Mouse (Mus musculus) forebrain, embryonic 15.5 days (tissue): ENCODE data around the gene Nav1. TPM values are rescaled to one million over a fixed set of nuclear protein-coding genes. Genes with fewer than 3 reads are reported as not detected.
A peak's percentile ranks its signal among the peaks of the same experiment; 100 is the strongest.

Experiments
- ATAC-seq: fragments of 200-750 bp; cut with Nextera tagmentation; replicated peaks from 2 replicates; pipeline ENCODE4 v1.8.0; 2017; ENCODE audit warnings: mild to moderate bottlenecking, moderate TSS enrichment, moderate library complexity
- H3K27ac ChIP-seq: fragments of 300-500 bp; sonication (generic); replicated peaks from 2 replicates; pipeline ENCODE4 v1.5.1; 2015; ENCODE audit warnings: mild to moderate bottlenecking, inconsistent platforms
- H3K27me3 ChIP-seq: fragments of 300-500 bp; sonication (generic); 2 replicates; pipeline ENCODE4 v1.6.1; 2015; ENCODE audit warnings: inconsistent platforms
- H3K36me3 ChIP-seq: fragments of 300-500 bp; sonication (generic); 2 replicates; pipeline ENCODE4 v1.6.1; 2015; ENCODE audit warnings: mild to moderate bottlenecking, inconsistent platforms
- H3K4me1 ChIP-seq: fragments of 300-500 bp; sonication (generic); 2 replicates; pipeline ENCODE4 v1.6.1; 2015; ENCODE audit warnings: inconsistent platforms
- H3K4me2 ChIP-seq: fragments of 300-500 bp; sonication (generic); replicated peaks from 2 replicates; pipeline ENCODE4 v1.6.1; 2015; ENCODE audit warnings: mild to moderate bottlenecking, inconsistent platforms
- H3K4me3 ChIP-seq: fragments of 300-500 bp; sonication (generic); 2 replicates; pipeline ENCODE4 v1.5.1; 2015; ENCODE audit warnings: mild to moderate bottlenecking, inconsistent platforms
- H3K9ac ChIP-seq: fragments of 300-500 bp; sonication (generic); replicated peaks from 2 replicates; pipeline ENCODE4 v1.6.1; 2015; ENCODE audit warnings: mild to moderate bottlenecking, inconsistent platforms
- H3K9me3 ChIP-seq: fragments of 300-500 bp; sonication (generic); 2 replicates; pipeline ENCODE4 v1.6.1; 2016; ENCODE audit warnings: inconsistent platforms
- WGBS: fragments of 180-500 bp; shearing (Covaris S2); methylation state at CpG from one replicate; pipeline ENCODE4 v1.1.7; 2015; ENCODE audit warnings: mixed read lengths; 5-methylcytosine and 5-hydroxymethylcytosine counted together
- polyA plus RNA-seq: library from polyadenylated mRNA; unstranded; fragments of >200 nt; fragmentation: Nextera tagmentation; extraction: Ambion mirVana; gene quantifications from 2 replicates; pipeline ENCODE4 v1.2.1, GENCODE M21; 2015

Gene Nav1
- polyA plus RNA-seq, 1 experiment from 2014 or later = 48.1 TPM

GRCm38 (mm10) chr1:135575393-135575792 lies 31.7 kb downstream of the Nav1 start:
- ATAC-seq = no peak
- H3K36me3 ChIP-seq = peaks cover 3% of the 10 kb centered on the region; the same call in 1 of the 2 replicates
- WGBS = 92% methylated on average over 1 of the region's 1 CpGs
- no peaks in the 10 kb centered on the region for H3K9me3 ChIP-seq
- H3K9ac ChIP-seq = no peak overlapping the region
- no peaks in the 10 kb centered on the region for H3K27me3 ChIP-seq
- no peak overlapping the region for H3K4me2 ChIP-seq
- no peak overlapping the region for H3K27ac ChIP-seq
- H3K4me3 ChIP-seq = no peak overlapping the region
- H3K4me1 ChIP-seq = peaks cover 64% of the 10 kb centered on the region

- Histone ChIP-seq H3K4me2 (no peak overlapping the region), H3K27me3 (no peaks in the 10 kb centered on the region), H3K36me3 (no peaks in the 10 kb centered on the region), H3K27ac (no peak overlapping the region), H3K9me3 (no peaks in the 10 kb centered on the region), H3K9ac (no peak overlapping the region), H3K4me1 (peaks cover 57% of the 10 kb centered on the region), H3K4me3 (no peak overlapping the region)
- ATAC-seq = no peak
- 88% methylated on average over 4 of the region's 4 CpGs for WGBS
These were observed 32.5 kb downstream of the Nav1 start for GRCm38 (mm10) chr1:135574451-135575208.

GRCm38 (mm10) chr1:135572139-135572892 lies 34.8 kb downstream of the Nav1 start:
- ATAC-seq = peak; percentile 70
- Histone ChIP-seq H3K27ac (peak overlapping the region; percentile 87), H3K4me2 (no peak overlapping the region), H3K27me3 (no peaks in the 10 kb centered on the region), H3K9ac (no peak overlapping the region), H3K4me3 (no peak overlapping the region), H3K9me3 (no peaks in the 10 kb centered on the region), H3K4me1 (peaks cover 47% of the 10 kb centered on the region), H3K36me3 (no peaks in the 10 kb centered on the region)
- 34% methylated on average over 4 of the region's 4 CpGs for WGBS

- Histone ChIP-seq H3K27ac (no peak overlapping the region), H3K4me1 (peaks cover 61% of the 10 kb centered on the region), H3K27me3 (no peaks in the 10 kb centered on the region), H3K9ac (no peak overlapping the region), H3K4me2 (no peak overlapping the region), H3K36me3 (no peaks in the 10 kb centered on the region), H3K9me3 (no peaks in the 10 kb centered on the region), H3K4me3 (no peak overlapping the region)
- no peak for ATAC-seq
- WGBS = 74% methylated on average over 8 of the region's 8 CpGs
These were observed 39.0 kb downstream of the Nav1 start for GRCm38 (mm10) chr1:135568087-135568486.

DNA sequence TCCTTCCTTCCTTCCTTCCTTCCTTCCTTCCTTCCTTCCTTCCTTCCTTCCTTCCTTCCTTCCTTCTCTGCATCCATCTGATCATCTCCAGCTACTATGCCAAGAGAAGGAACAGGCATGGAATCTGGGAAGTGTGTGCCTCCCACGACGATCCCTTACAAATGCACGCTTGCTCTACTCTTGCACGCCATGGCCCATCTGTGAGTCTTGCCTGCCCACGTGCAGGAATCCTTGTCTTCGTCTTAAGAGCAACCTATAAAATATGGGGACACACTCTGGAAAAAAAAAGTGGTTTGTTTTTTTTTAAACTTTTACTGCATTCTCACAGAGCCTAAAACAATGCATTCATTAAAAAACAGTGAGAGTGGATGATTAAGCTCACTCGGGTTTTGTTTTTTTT lies 40.5 kb downstream of the Nav1 start:
- Histone ChIP-seq H3K4me2 (no peak overlapping the region), H3K36me3 (no peaks in the 10 kb centered on the region), H3K27me3 (no peaks in the 10 kb centered on the region), H3K4me3 (no peak overlapping the region), H3K9ac (no peak overlapping the region), H3K9me3 (no peaks in the 10 kb centered on the region), H3K4me1 (peaks cover 64% of the 10 kb centered on the region), H3K27ac (no peak overlapping the region)
- ATAC-seq = no peak
- WGBS = 72% methylated on average over 7 of the region's 7 CpGs

- Histone ChIP-seq H3K9ac (no peak overlapping the region), H3K27me3 (no peaks in the 10 kb centered on the region), H3K4me1 (peaks cover 73% of the 10 kb centered on the region), H3K4me3 (no peak overlapping the region), H3K36me3 (no peaks in the 10 kb centered on the region), H3K27ac (peak overlapping the region; percentile 86), H3K9me3 (no peaks in the 10 kb centered on the region), H3K4me2 (no peak overlapping the region)
- 53% methylated on average over 5 of the region's 5 CpGs for WGBS
- no peak for ATAC-seq
These were observed 41.3 kb downstream of the Nav1 start for GRCm38 (mm10) chr1:135565775-135566174.

DNA sequence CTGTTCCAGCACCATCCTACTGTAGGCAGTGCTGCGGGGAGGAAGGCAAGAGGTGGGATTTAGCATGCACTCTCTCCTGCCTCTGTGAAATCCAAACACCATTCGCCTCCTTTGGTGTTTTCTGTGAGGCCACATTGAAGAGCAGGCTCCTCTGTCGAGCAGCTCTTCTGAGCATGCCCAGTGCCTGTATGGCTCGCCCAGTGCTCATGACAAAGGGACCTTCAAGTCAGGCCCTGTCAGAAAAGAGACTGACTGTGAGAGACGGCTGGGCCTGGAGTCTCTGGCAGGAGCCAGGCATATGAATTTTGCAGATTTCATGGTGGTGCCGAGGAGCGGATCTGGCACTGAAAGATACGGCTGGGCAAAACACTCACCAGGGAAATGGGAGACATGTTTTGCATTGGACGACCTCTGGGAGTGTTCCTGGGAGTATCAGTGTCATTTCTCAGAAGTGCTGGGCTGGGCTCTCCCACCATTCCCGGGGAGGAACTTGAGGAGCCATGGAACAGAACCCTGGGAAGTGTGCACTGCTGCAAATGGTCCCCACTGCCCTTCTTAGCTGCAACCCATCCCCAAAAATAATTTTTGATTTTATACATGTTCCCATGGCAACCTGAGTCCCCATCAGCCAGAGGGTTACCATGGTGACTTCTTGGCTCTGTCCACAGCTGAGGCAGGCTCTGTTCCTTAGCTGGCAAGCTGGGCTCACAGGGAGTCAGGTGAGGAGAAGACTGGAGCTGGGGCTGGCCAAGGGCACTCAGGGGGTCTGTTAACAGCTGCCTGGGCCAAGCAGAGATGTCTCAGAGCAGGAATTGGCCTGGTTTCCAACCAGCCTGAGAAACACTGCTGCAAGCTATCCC lies 42.2 kb downstream of the Nav1 start:
- Histone ChIP-seq H3K9ac (peak overlapping the region; percentile 15; the same call in 1 of the 2 replicates), H3K4me1 (peaks cover 82% of the 10 kb centered on the region), H3K4me3 (no peak overlapping the region), H3K4me2 (0 out of 2 replicates have a peak overlapping the region, but pooled peaks have one; percentile 5), H3K36me3 (no peaks in the 10 kb centered on the region), H3K9me3 (no peaks in the 10 kb centered on the region), H3K27ac (peak overlapping the region; percentile 86), H3K27me3 (no peaks in the 10 kb centered on the region)
- WGBS = 24% methylated on average over 10 of the region's 10 CpGs
- peak; percentile 57 for ATAC-seq

- H3K9ac ChIP-seq = 0 out of 2 replicates have a peak overlapping the region, but pooled peaks have one; percentile 4
- no peaks in the 10 kb centered on the region for H3K9me3 ChIP-seq
- H3K4me1 ChIP-seq = peaks cover 88% of the 10 kb centered on the region
- H3K4me2 ChIP-seq = no peak overlapping the region
- H3K27ac ChIP-seq = peak overlapping the region; percentile 86
- H3K27me3 ChIP-seq = no peaks in the 10 kb centered on the region
- no peaks in the 10 kb centered on the region for H3K36me3 ChIP-seq
- H3K4me3 ChIP-seq = no peak overlapping the region
- WGBS = 23% methylated on average over 9 of the region's 9 CpGs
- peak; percentile 20; the same call in 1 of the 2 replicates for ATAC-seq
These were observed 43.2 kb downstream of the Nav1 start for GRCm38 (mm10) chr1:135563781-135564414.

- Histone ChIP-seq H3K9ac (0 out of 2 replicates have a peak overlapping the region, but pooled peaks have one; percentile 3), H3K4me2 (no peak overlapping the region), H3K27me3 (no peaks in the 10 kb centered on the region), H3K4me1 (peaks cover 85% of the 10 kb centered on the region), H3K9me3 (no peaks in the 10 kb centered on the region), H3K4me3 (no peak overlapping the region), H3K27ac (peak overlapping the region; percentile 86), H3K36me3 (no peaks in the 10 kb centered on the region)
- 63% methylated on average over 8 of the region's 8 CpGs for WGBS
- no peak for ATAC-seq
These were observed 44.0 kb downstream of the Nav1 start for GRCm38 (mm10) chr1:135562982-135563650.

- Histone ChIP-seq H3K4me2 (no peak overlapping the region), H3K4me1 (peaks cover 86% of the 10 kb centered on the region), H3K4me3 (no peak overlapping the region), H3K27ac (peak overlapping the region; percentile 75), H3K27me3 (no peaks in the 10 kb centered on the region), H3K9ac (no peak overlapping the region), H3K36me3 (no peaks in the 10 kb centered on the region), H3K9me3 (no peaks in the 10 kb centered on the region)
- ATAC-seq = no peak
- WGBS = 19% methylated on average over 4 of the region's 4 CpGs
These were observed 45.0 kb downstream of the Nav1 start for GRCm38 (mm10) chr1:135562115-135562514.

DNA sequence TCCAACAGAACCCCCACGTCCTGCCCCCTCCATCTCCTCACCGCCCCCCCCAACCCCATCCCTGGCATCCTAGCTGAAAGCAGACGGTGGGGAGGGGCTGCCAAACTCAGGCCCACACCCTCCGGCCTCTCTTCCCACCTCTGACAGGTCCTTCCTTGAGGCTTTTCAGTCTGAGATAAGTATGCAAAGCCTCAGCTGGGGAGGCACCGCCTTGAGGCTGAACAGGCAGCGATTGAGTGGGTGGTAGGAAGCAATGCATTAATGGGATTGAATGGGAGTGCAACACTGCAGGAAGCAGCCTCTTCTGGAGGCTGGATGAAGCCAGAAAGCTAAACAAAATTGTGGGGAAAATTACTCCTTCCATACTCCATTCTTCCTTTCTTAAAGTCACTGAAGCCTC lies 45.8 kb downstream of the Nav1 start:
- no peak overlapping the region for H3K9ac ChIP-seq
- H3K27me3 ChIP-seq = no peaks in the 10 kb centered on the region
- peaks cover 91% of the 10 kb centered on the region for H3K4me1 ChIP-seq
- no peaks in the 10 kb centered on the region for H3K36me3 ChIP-seq
- WGBS = 17% methylated on average over 6 of the region's 6 CpGs
- H3K4me3 ChIP-seq = no peak overlapping the region
- H3K27ac ChIP-seq = peak overlapping the region; percentile 75
- H3K9me3 ChIP-seq = no peaks in the 10 kb centered on the region
- no peak overlapping the region for H3K4me2 ChIP-seq
- ATAC-seq = peak; percentile 24; the same call in 1 of the 2 replicates
